Mouse (Mus musculus) forebrain, postnatal 0 days (tissue): ENCODE measurements at regions not wholly inside any gene's neighbourhood (a gene's known extent, or its start where the extent isn't known, plus 50 kb on each side); places are given as distances from the start of the nearest gene placed in this dataset.
A peak's percentile ranks its signal among the peaks of the same experiment; 100 is the strongest.

Experiments used
- ATAC-seq: fragments of 200-750 bp; cut with Nextera tagmentation; 2 replicates; pipeline ENCODE4 v1.8.0; 2017; ENCODE audit warnings: mild to moderate bottlenecking, moderate library complexity
- DNase-seq: peaks from one replicate; pipeline ENCODE4 v3.0.0-alpha.2; 2015
- H3K27ac ChIP-seq: fragments of 300-500 bp; sonication (generic); 2 replicates; pipeline ENCODE4 v1.5.1; 2014; ENCODE audit warnings: low read depth, mild to moderate bottlenecking, antibody characterized with exemption, low read length, moderate library complexity, mixed read lengths
- H3K27me3 ChIP-seq: fragments of 300-500 bp; sonication (generic); 2 replicates; pipeline ENCODE4 v1.6.1; 2014; ENCODE audit warnings: mild to moderate bottlenecking, low read length, mixed read lengths; ENCODE audit not compliant: insufficient read depth
- H3K36me3 ChIP-seq: fragments of 300-500 bp; sonication (generic); 2 replicates; pipeline ENCODE4 v1.6.1; 2014; ENCODE audit warnings: mild to moderate bottlenecking, moderate library complexity; ENCODE audit not compliant: insufficient read depth
- H3K4me1 ChIP-seq: fragments of 300-500 bp; sonication (generic); 2 replicates; pipeline ENCODE4 v1.6.1; 2014; ENCODE audit warnings: antibody characterized with exemption; ENCODE audit not compliant: insufficient read depth
- H3K4me2 ChIP-seq: fragments of 300-500 bp; sonication (generic); 2 replicates; pipeline ENCODE4 v1.6.1; 2014; ENCODE audit warnings: low read depth, mild to moderate bottlenecking, moderate library complexity
- H3K4me3 ChIP-seq: fragments of 300-500 bp; sonication (generic); 2 replicates; pipeline ENCODE4 v1.5.1; 2014; ENCODE audit warnings: low read depth, low read length, mixed read lengths
- H3K9ac ChIP-seq: fragments of 300-500 bp; sonication (generic); 2 replicates; pipeline ENCODE4 v1.6.1; 2014; ENCODE audit warnings: mild to moderate bottlenecking
- H3K9me3 ChIP-seq: fragments of 300-500 bp; sonication (generic); 2 replicates; pipeline ENCODE4 v1.6.1; 2016; ENCODE audit warnings: low read length
- CTCF ChIP-seq: sonication (generic); IDR thresholded peaks from 2 replicates; pipeline ENCODE4 v1.5.1; 2016; ENCODE audit warnings: antibody characterized with exemption, control low read depth, low read depth
- WGBS: fragments of 180-500 bp; shearing (Covaris S2); extraction: QIAGEN DNeasy Blood & Tissue Kit; methylation state at CpG from one replicate; pipeline ENCODE4 v1.1.7; 2014; 5-methylcytosine and 5-hydroxymethylcytosine counted together

GRCm38 (mm10) chr1:169252189-169252588 is 279.1 kb downstream of the Nuf2 start:
- no peak for TF ChIP-seq CTCF
- 28% methylated on average over 2 of the region's 2 CpGs for WGBS
- H3K9ac ChIP-seq: no peak overlapping the region
- no peak overlapping the region for H3K4me2 ChIP-seq
- ATAC-seq: no peak
- no peaks in the 10 kb centered on the region for H3K36me3 ChIP-seq
- no peaks in the 10 kb centered on the region for H3K9me3 ChIP-seq
- no peak overlapping the region for H3K27ac ChIP-seq
- no peaks in the 10 kb centered on the region for H3K4me1 ChIP-seq
- no peak for DNase-seq
- no peaks in the 10 kb centered on the region for H3K27me3 ChIP-seq
- no peak overlapping the region for H3K4me3 ChIP-seq

DNA sequence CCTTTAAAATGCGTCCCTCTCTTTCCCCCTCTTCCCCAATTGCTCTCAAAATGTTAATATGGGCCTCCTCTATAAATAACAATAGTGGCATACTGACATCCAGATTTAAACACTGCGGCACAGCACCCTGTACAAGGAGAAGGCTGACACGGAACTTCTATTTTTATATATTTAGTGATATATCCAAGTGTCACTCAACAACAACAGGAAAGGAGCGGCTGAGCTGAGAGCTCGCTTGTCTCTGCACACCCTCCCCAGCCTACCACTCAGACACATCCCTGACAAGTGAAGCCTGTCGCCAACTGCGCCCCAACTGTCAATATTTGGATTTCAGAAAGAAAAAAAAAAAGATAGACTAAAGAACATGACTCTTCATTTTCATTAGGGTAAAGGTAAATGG is 282.2 kb downstream of the Nuf2 start:
- Histone ChIP-seq H3K4me3 (no peak overlapping the region), H3K4me2 (no peak overlapping the region), H3K27me3 (no peaks in the 10 kb centered on the region), H3K9me3 (no peaks in the 10 kb centered on the region), H3K4me1 (no peaks in the 10 kb centered on the region), H3K36me3 (no peaks in the 10 kb centered on the region), H3K27ac (no peak overlapping the region), H3K9ac (no peak overlapping the region)
- no peak for TF ChIP-seq CTCF
- DNase-seq (peak; percentile 26), ATAC-seq (peak; percentile 83)
- WGBS: 70% methylated on average over 7 of the region's 7 CpGs

GRCm38 (mm10) chr1:169240377-169240776 is 290.9 kb downstream of the Nuf2 start:
- no peak for TF ChIP-seq CTCF
- Histone ChIP-seq H3K36me3 (no peaks in the 10 kb centered on the region), H3K4me1 (no peaks in the 10 kb centered on the region), H3K4me3 (no peak overlapping the region), H3K9ac (no peak overlapping the region), H3K4me2 (no peak overlapping the region), H3K9me3 (no peaks in the 10 kb centered on the region), H3K27ac (no peak overlapping the region), H3K27me3 (no peaks in the 10 kb centered on the region)
- DNase-seq (no peak), ATAC-seq (no peak)
- 78% methylated on average over 2 of the region's 2 CpGs for WGBS

- Histone ChIP-seq H3K4me1 (no peaks in the 10 kb centered on the region), H3K27ac (no peak overlapping the region), H3K27me3 (no peaks in the 10 kb centered on the region), H3K9me3 (no peaks in the 10 kb centered on the region), H3K4me3 (no peak overlapping the region), H3K4me2 (no peak overlapping the region), H3K36me3 (no peaks in the 10 kb centered on the region), H3K9ac (no peak overlapping the region)
- DNase-seq (no peak), ATAC-seq (no peak)
- no peak for TF ChIP-seq CTCF
- WGBS: 56% methylated on average over 16 of the region's 16 CpGs
Measured at GRCm38 (mm10) chr1:169238671-169239090, 292.6 kb downstream of the Nuf2 start.

DNA sequence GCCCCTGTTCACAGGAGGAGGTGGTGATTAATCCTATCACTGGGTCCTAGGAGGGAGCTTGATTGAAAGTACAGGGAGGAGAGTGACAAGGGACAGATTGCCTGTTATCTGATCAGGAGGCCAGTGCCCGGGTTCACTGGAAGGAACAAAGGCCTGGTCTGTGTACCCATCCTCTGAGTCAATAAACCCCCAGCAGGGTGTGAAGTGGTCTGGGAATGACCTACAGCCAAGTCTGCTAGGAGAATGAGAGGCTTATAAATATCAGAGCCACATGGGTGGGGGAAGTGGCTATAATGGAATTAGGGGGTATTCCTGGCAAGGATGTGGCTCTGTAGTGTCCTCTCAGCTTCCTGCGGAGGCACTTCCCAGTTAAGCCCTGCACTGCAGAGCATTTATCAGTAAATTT is 296.0 kb downstream of the Nuf2 start:
- Histone ChIP-seq H3K9me3 (no peaks in the 10 kb centered on the region), H3K4me1 (no peaks in the 10 kb centered on the region), H3K27ac (no peak overlapping the region), H3K36me3 (no peaks in the 10 kb centered on the region), H3K9ac (no peak overlapping the region), H3K4me3 (no peak overlapping the region), H3K4me2 (no peak overlapping the region), H3K27me3 (no peaks in the 10 kb centered on the region)
- TF ChIP-seq CTCF: no peak
- no peak for ATAC-seq
- no peak for DNase-seq
- 21% methylated on average over 2 of the region's 2 CpGs for WGBS

GRCm38 (mm10) chr1:169233368-169233767 is 297.9 kb downstream of the Nuf2 start:
- no peak overlapping the region for H3K4me3 ChIP-seq
- no peak for TF ChIP-seq CTCF
- ATAC-seq: no peak
- no peaks in the 10 kb centered on the region for H3K36me3 ChIP-seq
- 76% methylated on average over 3 of the region's 3 CpGs for WGBS
- H3K4me1 ChIP-seq: no peaks in the 10 kb centered on the region
- H3K27me3 ChIP-seq: no peaks in the 10 kb centered on the region
- no peak overlapping the region for H3K9ac ChIP-seq
- H3K27ac ChIP-seq: no peak overlapping the region
- H3K4me2 ChIP-seq: no peak overlapping the region
- 0 out of 2 replicates have a peak, but pooled peaks cover 4% of the 10 kb centered on the region for H3K9me3 ChIP-seq
- DNase-seq: no peak

DNA sequence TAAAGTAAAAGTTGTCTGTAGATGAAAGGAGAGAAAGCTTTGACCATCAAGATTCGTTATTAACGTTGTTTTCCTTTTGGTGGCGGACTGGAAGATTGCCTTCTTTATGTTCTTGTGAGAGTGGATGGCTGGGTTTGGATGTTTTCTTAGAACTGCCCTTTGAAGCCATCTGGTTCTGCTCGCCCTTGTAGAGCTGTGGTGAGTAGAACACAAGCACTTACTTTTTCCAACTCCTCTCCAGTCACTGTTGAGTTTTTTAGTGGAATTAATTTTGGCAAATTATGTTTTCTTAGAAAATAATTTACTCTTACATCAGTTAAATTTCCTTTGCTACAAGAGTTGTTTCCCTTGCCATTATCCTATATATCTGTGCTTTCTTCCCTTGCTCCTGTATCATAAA is 301.2 kb downstream of the Nuf2 start:
- ATAC-seq (no peak), DNase-seq (no peak)
- Histone ChIP-seq H3K27ac (no peak overlapping the region), H3K4me2 (no peak overlapping the region), H3K9me3 (0 out of 2 replicates have a peak, but pooled peaks cover 4% of the 10 kb centered on the region), H3K4me1 (no peaks in the 10 kb centered on the region), H3K4me3 (no peak overlapping the region), H3K27me3 (no peaks in the 10 kb centered on the region), H3K9ac (no peak overlapping the region), H3K36me3 (no peaks in the 10 kb centered on the region)
- no peak for TF ChIP-seq CTCF
- 72% methylated on average over 4 of the region's 4 CpGs for WGBS

DNA sequence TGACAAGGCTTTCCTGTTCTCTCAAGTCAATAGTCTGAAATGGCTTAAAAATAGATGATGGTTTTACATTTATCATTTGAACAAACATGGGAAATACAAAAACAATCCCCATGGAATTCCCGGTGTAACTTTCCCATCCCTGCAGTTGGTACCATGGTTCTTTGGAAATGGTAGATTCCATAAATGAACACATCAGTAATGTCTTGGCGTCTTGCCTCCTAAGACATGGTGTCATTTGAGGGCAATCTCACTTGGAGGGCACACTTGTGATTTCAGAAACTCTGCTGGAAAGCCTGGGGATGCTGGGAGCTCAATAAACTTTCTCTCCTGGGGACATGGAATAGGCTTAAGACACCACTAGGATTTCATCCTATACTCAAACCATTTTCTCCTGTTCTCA is 306.8 kb downstream of the Nuf2 start:
- Histone ChIP-seq H3K4me1 (no peaks in the 10 kb centered on the region), H3K27me3 (no peaks in the 10 kb centered on the region), H3K36me3 (no peaks in the 10 kb centered on the region), H3K9me3 (0 out of 2 replicates have a peak, but pooled peaks cover 4% of the 10 kb centered on the region), H3K4me2 (no peak overlapping the region), H3K9ac (no peak overlapping the region), H3K27ac (no peak overlapping the region), H3K4me3 (no peak overlapping the region)
- TF ChIP-seq CTCF: no peak
- WGBS: 91% methylated on average over 2 of the region's 2 CpGs
- DNase-seq (no peak), ATAC-seq (no peak)
